Comparison of ENCODE assay signal across 17 mouse cellular contexts in the genomic region with DNA sequence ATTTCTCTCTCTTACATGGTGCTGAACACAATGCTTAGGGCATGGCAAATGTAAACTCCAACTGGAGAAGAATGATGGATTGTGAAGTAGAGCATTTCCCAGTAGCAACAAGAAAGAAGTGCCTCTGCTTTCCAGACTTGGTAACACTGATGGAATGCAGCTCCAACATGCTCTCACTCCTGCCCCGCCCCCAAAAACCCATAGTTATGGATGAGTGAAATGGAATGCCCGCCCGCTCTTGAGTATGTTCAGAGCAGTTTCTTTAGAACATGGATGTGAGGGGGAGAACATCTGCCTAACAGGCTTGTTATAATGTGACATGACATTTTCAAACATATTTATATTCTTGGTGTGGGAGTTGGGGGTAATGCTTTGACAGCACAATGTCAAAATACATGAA.
DNase-seq lines count a peak whose midpoint lies in the region; ATAC-seq and TF ChIP-seq lines count a peak whose summit lies in the region.
"Had no signal": no experiment of that assay in that cellular context is flagged by ENCODE, and none has a peak within 500 bp of the region (broad histone marks: within the 10 kb centered on the region; RNA-seq: fewer than 3 reads in every experiment).

No protein-coding gene starts in this region.

- ATAC-seq in liver, embryonic 12.5 days = no peak
- ATAC-seq in midbrain, embryonic 11.5 days (ENCODE audit: low FRiP score) = no peak
- ATAC-seq: forebrain, embryonic 14.5 days; intestine, embryonic 16.5 days had no signal

- no peak overlapping the region for H3K4me2 ChIP-seq in liver, embryonic 12.5 days
- no peak overlapping the region for H3K4me2 ChIP-seq in midbrain, embryonic 11.5 days
- H3K4me2 ChIP-seq: heart, embryonic 12.5 days; hindbrain, embryonic 15.5 days had no signal

- no peak overlapping the region for H3K9ac ChIP-seq in liver, embryonic 12.5 days
- no peak overlapping the region for H3K9ac ChIP-seq in midbrain, embryonic 11.5 days (ENCODE audit: low read length)
- H3K9ac ChIP-seq: heart, embryonic 12.5 days; hindbrain, embryonic 15.5 days had no signal

- 61% methylated on average over 3 of the region's 3 CpGs for WGBS in liver, embryonic 12.5 days (ENCODE audit: insufficient replicate concordance)
- 87% methylated on average over 3 of the region's 3 CpGs for WGBS in midbrain, embryonic 11.5 days

- TF ChIP-seq CTCF in embryonic fibroblast, embryonic 13.5 days (IDR thresholded peaks at IDR 0.05; ENCODE audit: borderline replicate concordance, insufficient read depth, low read length) = no peak

- no peaks in the 10 kb centered on the region for H3K9me3 ChIP-seq in liver, embryonic 12.5 days (replicated peaks)
- no peaks in the 10 kb centered on the region for H3K9me3 ChIP-seq in midbrain, embryonic 11.5 days (ENCODE audit: control insufficient read depth, low read length)
- H3K9me3 ChIP-seq: heart, embryonic 12.5 days; hindbrain, embryonic 10.5 days; hindbrain, embryonic 15.5 days had no signal

- no peaks in the 10 kb centered on the region for H3K27me3 ChIP-seq in liver, embryonic 12.5 days (replicated peaks)
- H3K27me3 ChIP-seq in midbrain, embryonic 11.5 days (ENCODE audit: control insufficient read depth, insufficient read depth, low read length) = no peaks in the 10 kb centered on the region
- H3K27me3 ChIP-seq: heart, embryonic 12.5 days; hindbrain, embryonic 15.5 days had no signal

- no peaks in the 10 kb centered on the region for H3K4me1 ChIP-seq in liver, embryonic 12.5 days
- no peaks in the 10 kb centered on the region for H3K4me1 ChIP-seq in embryonic fibroblast, embryonic 13.5 days (ENCODE audit: control insufficient read depth, insufficient read depth, low read length)
- H3K4me1 ChIP-seq in midbrain, embryonic 11.5 days (ENCODE audit: control insufficient read depth, insufficient read depth, low read length) = no peaks in the 10 kb centered on the region
- H3K4me1 ChIP-seq: heart, embryonic 12.5 days; hindbrain, embryonic 10.5 days; hindbrain, embryonic 15.5 days had no signal

- no peak overlapping the region for H3K27ac ChIP-seq in liver, embryonic 12.5 days
- peak overlapping the region; percentile 61; the same call in 1 of the 2 replicates for H3K27ac ChIP-seq in embryonic fibroblast, embryonic 13.5 days (ENCODE audit: insufficient read depth, low read length)
- no peak overlapping the region for H3K27ac ChIP-seq in midbrain, embryonic 11.5 days (ENCODE audit: low read depth, low read length)
- H3K27ac ChIP-seq: gastrocnemius, adult 2 months; hindbrain, embryonic 10.5 days; hindbrain, embryonic 15.5 days had no signal

- no peaks in the 10 kb centered on the region for H3K36me3 ChIP-seq in liver, embryonic 12.5 days
- H3K36me3 ChIP-seq in midbrain, embryonic 11.5 days (ENCODE audit: control insufficient read depth, insufficient read depth, low read length) = no peaks in the 10 kb centered on the region
- H3K36me3 ChIP-seq: heart, embryonic 12.5 days; hindbrain, embryonic 10.5 days; hindbrain, embryonic 15.5 days had no signal

- DNase-seq in liver (peak; percentile 3), NIH3T3 (ENCODE audit: low read depth) (peak; percentile 65)
- no peak for DNase-seq in cerebellum, adult 18-20 months
- DNase-seq in midbrain, embryonic 11.5 days (ENCODE audit: low spot score, missing footprints) = no peak
- DNase-seq: adrenal gland, postnatal 10 days; cerebellum, adult 11-12 months; cerebellum, adult 9-11 months; cerebellum, postnatal 36 days; gastrocnemius, adult 2 months; gastrocnemius, postnatal 25 days had no signal

- TF ChIP-seq POLR2A in embryonic fibroblast, embryonic 13.5 days (IDR thresholded peaks at IDR 0.05; ENCODE audit: low read depth, low read length) = no peak

- H3K4me3 ChIP-seq in liver, embryonic 12.5 days = no peak overlapping the region
- no peak overlapping the region for H3K4me3 ChIP-seq in embryonic fibroblast, embryonic 13.5 days (ENCODE audit: insufficient read depth, low read length)
- no peak overlapping the region for H3K4me3 ChIP-seq in midbrain, embryonic 11.5 days (ENCODE audit: low read depth, low read length)
- H3K4me3 ChIP-seq: gastrocnemius, adult 2 months; heart, embryonic 12.5 days; hindbrain, embryonic 10.5 days; hindbrain, embryonic 15.5 days had no signal

Comparison
In these comparisons a context has a peak if more than half of its experiments do, and no peak if none do; other contexts are left out.
1. DNase-seq: peak in liver (single experiment) and NIH3T3 (single experiment); none in cerebellum, adult 18-20 months (0 of 2) and midbrain, embryonic 11.5 days (single experiment).